Mouse (Mus musculus): Measurements from ENCODE around the gene Sox15. TPM values are rescaled to one million over a fixed set of nuclear protein-coding genes. Genes with fewer than 3 reads are reported as not detected.
"Not testable (repeated sequence)": the region's sequence is repeated elsewhere in the genome, so short reads cannot be mapped to it uniquely, and the experiment has no call there.

Sox15 gene
- total and polyA plus RNA-seq, 2 experiments from 2014 or later: 0.19 to 0.27 TPM

DNA sequence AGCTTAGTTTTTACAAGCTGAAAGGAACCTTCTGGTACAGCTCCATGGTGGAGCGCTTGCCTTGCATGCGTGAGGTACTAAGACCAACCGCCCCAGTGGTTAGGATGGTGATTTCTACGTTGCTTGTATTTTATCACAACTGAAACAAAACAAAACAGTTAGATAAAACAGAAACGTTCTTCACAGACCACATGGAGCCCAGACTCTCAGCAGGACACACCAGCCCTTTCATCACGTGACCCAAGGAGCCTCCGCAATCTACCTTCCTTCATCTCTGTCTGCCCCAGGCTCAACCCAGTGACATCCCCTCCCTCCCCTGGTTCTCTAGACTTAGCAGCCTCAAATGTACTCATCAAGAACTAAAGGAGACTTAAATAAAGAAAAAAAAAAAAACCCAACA lies 45.7 kb upstream of the Sox15 start:
- 0 out of 2 replicates have a peak, but pooled peaks cover 3% of the 10 kb centered on the region for H3K4me1 ChIP-seq (ENCODE audit: insufficient read depth, low read length)
- H3K36me3 ChIP-seq (ENCODE audit: insufficient read depth, low read length): no peaks in the 10 kb centered on the region
- no peaks in the 10 kb centered on the region for H3K27me3 ChIP-seq (ENCODE audit: insufficient read depth, low read length)
- no peak overlapping the region for H3K4me2 ChIP-seq (ENCODE audit: low read depth, low read length, poor library complexity, severe bottlenecking)
- 63% methylated on average over 7 of the region's 7 CpGs for WGBS
- H3K9ac ChIP-seq (replicated peaks; ENCODE audit: low read length, poor library complexity, severe bottlenecking): no peak overlapping the region
- no peak overlapping the region for H3K4me3 ChIP-seq (ENCODE audit: low read depth, low read length)
- ATAC-seq (ENCODE audit: low FRiP score) (no peak), DNase-seq (ENCODE audit: low spot score) (no peak)
- H3K9me3 ChIP-seq (ENCODE audit: low read length): no peaks in the 10 kb centered on the region
- TF ChIP-seq CTCF (IDR thresholded peaks at IDR 0.05): no peak
- no peak overlapping the region for H3K27ac ChIP-seq (ENCODE audit: low read depth, low read length)

DNA sequence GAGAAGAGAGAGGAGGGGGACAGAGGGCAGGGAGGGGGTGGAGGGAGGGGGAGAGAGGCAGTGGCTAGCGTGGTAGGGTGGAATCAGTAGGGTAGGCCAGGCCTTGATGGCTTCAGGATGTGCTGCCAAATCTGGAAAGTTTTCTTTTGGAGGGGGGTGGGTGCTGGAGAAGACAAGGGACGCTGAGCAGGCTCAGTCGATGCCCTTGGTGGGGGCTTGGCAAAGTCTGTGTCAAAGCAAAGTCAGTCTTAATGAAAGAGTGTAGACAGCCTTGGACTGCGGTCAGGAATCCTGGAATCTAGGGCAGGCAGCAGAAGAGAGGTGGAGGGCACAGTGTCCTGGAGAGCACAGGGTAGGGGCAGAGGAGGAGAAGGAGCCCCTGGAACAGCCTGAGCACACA lies 44.2 kb upstream of the Sox15 start:
- H3K4me3 ChIP-seq (ENCODE audit: low read depth, low read length): no peak overlapping the region
- H3K4me1 ChIP-seq (ENCODE audit: insufficient read depth, low read length): 0 out of 2 replicates have a peak, but pooled peaks cover 3% of the 10 kb centered on the region
- no peak for TF ChIP-seq CTCF (IDR thresholded peaks at IDR 0.05)
- H3K4me2 ChIP-seq (ENCODE audit: low read depth, low read length, poor library complexity, severe bottlenecking): no peak overlapping the region
- no peaks in the 10 kb centered on the region for H3K36me3 ChIP-seq (ENCODE audit: insufficient read depth, low read length)
- ATAC-seq (ENCODE audit: low FRiP score): peak; percentile 38; the same call in 1 of the 2 replicates
- no peaks in the 10 kb centered on the region for H3K27me3 ChIP-seq (ENCODE audit: insufficient read depth, low read length)
- WGBS: 69% methylated on average over 4 of the region's 4 CpGs
- peak; percentile 68 for DNase-seq (ENCODE audit: low spot score)
- no peak overlapping the region for H3K27ac ChIP-seq (ENCODE audit: low read depth, low read length)
- H3K9me3 ChIP-seq (ENCODE audit: low read length): no peaks in the 10 kb centered on the region
- H3K9ac ChIP-seq (replicated peaks; ENCODE audit: low read length, poor library complexity, severe bottlenecking): no peak overlapping the region

DNA sequence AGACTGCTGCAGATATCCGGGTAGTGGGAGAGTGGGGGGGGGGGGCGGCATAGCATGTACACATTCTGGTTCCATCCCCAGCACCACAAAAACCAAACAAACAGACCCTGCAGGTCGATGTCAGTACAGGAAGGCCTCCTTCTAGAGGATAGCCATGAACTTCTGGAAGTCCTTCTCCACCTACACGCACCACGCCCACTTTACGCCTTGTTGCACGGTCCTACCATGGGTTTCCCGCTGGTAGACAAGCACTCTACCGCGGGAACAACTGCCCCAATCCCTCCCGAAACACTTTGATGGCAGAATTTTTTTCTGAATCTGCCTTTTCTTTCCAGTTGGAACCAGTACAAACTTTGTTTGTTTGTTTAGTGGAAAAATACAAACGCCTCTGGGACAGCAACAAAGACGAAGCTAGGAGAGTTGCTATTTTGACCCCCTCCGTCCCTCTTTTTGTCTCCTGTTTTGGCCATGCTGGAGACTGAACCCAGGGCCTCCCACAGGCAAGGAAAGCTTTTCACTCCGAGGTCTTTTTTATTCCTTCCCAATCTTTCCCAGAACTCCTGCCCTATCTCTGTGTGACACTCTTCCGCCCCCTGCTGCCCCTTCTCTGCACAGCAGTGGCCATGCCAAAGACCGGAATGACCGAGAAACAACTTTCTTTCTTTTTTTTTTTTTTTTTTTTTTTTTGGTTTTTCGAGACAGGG lies 41.4 kb upstream of the Sox15 start:
- no peaks in the 10 kb centered on the region for H3K4me1 ChIP-seq (ENCODE audit: insufficient read depth, low read length)
- WGBS: 7% methylated on average over 19 of the region's 19 CpGs
- no peaks in the 10 kb centered on the region for H3K9me3 ChIP-seq (ENCODE audit: low read length)
- H3K27ac ChIP-seq (ENCODE audit: low read depth, low read length): peak overlapping the region; percentile 26; the same call in 1 of the 2 replicates
- H3K4me3 ChIP-seq (ENCODE audit: low read depth, low read length): no peak overlapping the region
- DNase-seq (ENCODE audit: low spot score): peak; percentile 81
- no peak overlapping the region for H3K4me2 ChIP-seq (ENCODE audit: low read depth, low read length, poor library complexity, severe bottlenecking)
- ATAC-seq (ENCODE audit: low FRiP score): no peak
- H3K36me3 ChIP-seq (ENCODE audit: insufficient read depth, low read length): no peaks in the 10 kb centered on the region
- no peak overlapping the region for H3K9ac ChIP-seq (replicated peaks; ENCODE audit: low read length, poor library complexity, severe bottlenecking)
- TF ChIP-seq CTCF (IDR thresholded peaks at IDR 0.05): peak; percentile 78
- H3K27me3 ChIP-seq (ENCODE audit: insufficient read depth, low read length): no peaks in the 10 kb centered on the region

DNA sequence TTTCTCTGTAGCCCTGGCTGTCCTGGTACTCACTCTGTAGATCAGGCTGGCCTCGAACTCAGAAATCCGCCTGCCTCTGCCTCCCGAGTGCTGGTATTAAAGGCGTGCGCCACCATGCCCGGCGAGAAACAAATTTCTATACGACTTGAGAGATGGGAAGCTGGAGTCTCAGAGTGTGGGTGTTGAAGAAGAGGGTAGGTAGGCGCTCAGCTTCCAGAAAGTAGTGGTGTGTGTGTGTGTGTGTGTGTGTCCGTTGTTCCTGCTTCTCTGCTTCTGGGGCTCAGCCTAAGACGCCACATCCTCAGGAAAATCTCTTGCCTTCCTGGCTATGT lies 40.9 kb upstream of the Sox15 start:
- H3K9me3 ChIP-seq (ENCODE audit: low read length): not testable (repeated sequence)
- WGBS: 47% methylated on average over 11 of the region's 11 CpGs

DNA sequence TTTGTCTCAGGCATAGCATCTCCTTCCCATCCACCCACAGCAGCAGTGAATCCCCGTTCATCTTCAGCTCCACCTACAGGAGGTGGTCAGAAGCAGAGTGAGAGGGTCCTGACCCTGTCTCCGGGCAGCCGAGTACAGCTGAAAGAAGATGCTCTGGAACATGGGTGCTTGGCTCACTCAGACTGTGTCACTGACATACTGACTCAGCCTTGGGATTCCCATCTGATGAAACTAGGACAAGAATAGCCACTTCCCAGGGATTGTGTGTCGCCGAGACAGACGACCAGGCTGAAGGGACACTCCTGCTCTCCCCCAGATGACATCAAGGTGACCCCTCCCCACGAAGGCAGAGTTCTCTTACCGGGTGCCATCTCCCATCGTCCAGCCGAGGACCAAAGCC lies 38.3 kb upstream of the Sox15 start:
- Histone ChIP-seq H3K9ac (replicated peaks; ENCODE audit: low read length, poor library complexity, severe bottlenecking) (no peak overlapping the region), H3K9me3 (ENCODE audit: low read length) (no peaks in the 10 kb centered on the region), H3K27me3 (ENCODE audit: insufficient read depth, low read length) (no peaks in the 10 kb centered on the region), H3K36me3 (ENCODE audit: insufficient read depth, low read length) (no peaks in the 10 kb centered on the region), H3K27ac (ENCODE audit: low read depth, low read length) (no peak overlapping the region), H3K4me1 (ENCODE audit: insufficient read depth, low read length) (no peaks in the 10 kb centered on the region), H3K4me3 (ENCODE audit: low read depth, low read length) (no peak overlapping the region), H3K4me2 (ENCODE audit: low read depth, low read length, poor library complexity, severe bottlenecking) (no peak overlapping the region)
- WGBS: 50% methylated on average over 10 of the region's 10 CpGs
- ATAC-seq (ENCODE audit: low FRiP score) (no peak), DNase-seq (ENCODE audit: low spot score) (no peak)
- TF ChIP-seq CTCF (IDR thresholded peaks at IDR 0.05): 0 out of 2 replicates have a peak, but pooled peaks have one; percentile 6

More for the DNA sequence above, 40.9 kb upstream of the Sox15 start:
- ATAC-seq (ENCODE audit: low FRiP score); DNase-seq (ENCODE audit: low spot score); H3K4me2 ChIP-seq (ENCODE audit: low read depth, low read length, poor library complexity, severe bottlenecking); H3K27me3 ChIP-seq (ENCODE audit: insufficient read depth, low read length); H3K27ac ChIP-seq (ENCODE audit: low read depth, low read length); H3K9ac ChIP-seq (replicated peaks; ENCODE audit: low read length, poor library complexity, severe bottlenecking); H3K36me3 ChIP-seq (ENCODE audit: insufficient read depth, low read length); H3K4me3 ChIP-seq (ENCODE audit: low read depth, low read length); H3K4me1 ChIP-seq (ENCODE audit: insufficient read depth, low read length): not testable (repeated sequence)

DNA sequence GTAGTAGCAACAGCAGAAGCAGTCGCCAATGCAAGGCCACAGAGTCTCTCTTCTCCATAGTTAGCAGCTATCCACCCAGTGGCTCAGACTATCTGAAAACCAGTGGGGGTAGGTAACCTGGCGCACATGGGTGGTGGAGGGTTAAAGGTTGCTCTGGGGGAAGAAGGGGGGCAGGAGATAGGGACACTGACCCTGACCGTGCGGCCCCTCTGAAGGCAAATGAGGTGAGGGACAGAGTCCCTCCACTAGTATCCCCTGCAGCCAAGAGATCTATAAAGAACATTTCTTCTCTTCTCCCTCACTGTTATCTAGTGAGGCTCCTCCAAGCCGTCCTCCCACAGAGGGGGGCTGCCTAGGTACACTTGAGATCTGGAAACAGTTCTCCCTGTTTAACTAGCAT lies 37.3 kb upstream of the Sox15 start, which contains the start of gene Shbg:
TSS of gene Shbg (minus strand) at position 101 of the 400 bp plus-strand sequence.
- no peak for ATAC-seq (ENCODE audit: low FRiP score)

More for the DNA sequence above, 37.3 kb upstream of the Sox15 start, which contains the start of gene Shbg:
- no peak within 1 kb of the TSS for H3K4me2 ChIP-seq (ENCODE audit: low read depth, low read length, poor library complexity, severe bottlenecking)
- H3K36me3 ChIP-seq (ENCODE audit: insufficient read depth, low read length): no peaks in the 10 kb centered on the region
- H3K27me3 ChIP-seq (ENCODE audit: insufficient read depth, low read length): no peaks in the 10 kb centered on the region
- H3K9me3 ChIP-seq (ENCODE audit: low read length): no peaks in the 10 kb centered on the region
- H3K27ac ChIP-seq (ENCODE audit: low read depth, low read length): no peak within 1 kb of the TSS
- 80% methylated on average over 5 of the region's 5 CpGs for whole genome bisulfite sequencing
- DNase-seq (ENCODE audit: low spot score): no peak
- no peak for TF ChIP-seq CTCF (IDR thresholded peaks at IDR 0.05)
- H3K9ac ChIP-seq (replicated peaks; ENCODE audit: low read length, poor library complexity, severe bottlenecking): no peak within 1 kb of the TSS
- H3K4me1 ChIP-seq (ENCODE audit: insufficient read depth, low read length): 0 out of 2 replicates have a peak, but pooled peaks cover 2% of the 10 kb centered on the region
- no peak within 1 kb of the TSS for H3K4me3 ChIP-seq (ENCODE audit: low read depth, low read length)
